Mouse (Mus musculus) induced T-regulatory cell, adult 2 months (primary cell): ENCODE measurements around the gene Hoxa9.

ENCODE experiments used
- DNase-seq: peaks from one replicate; pipeline ENCODE4 v3.0.0-alpha.2; 2012; ENCODE audit warnings: low read depth

The Hoxa9 gene

GRCm38 (mm10) chr6:52230516-52231165 lies at the start of gene Hoxa9:
Hoxa9 (minus strand) TSS chr6:52231089.
- no peak for DNase-seq

GRCm38 (mm10) chr6:52276920-52277319 lies 46.0 kb upstream of the Hoxa9 start:
- DNase-seq: no peak

GRCm38 (mm10) chr6:52276382-52276781 lies 45.5 kb upstream of the Hoxa9 start:
- no peak for DNase-seq

- DNase-seq: no peak
Measured at GRCm38 (mm10) chr6:52275563-52276280, 44.8 kb upstream of the Hoxa9 start.

- DNase-seq: no peak
Measured at GRCm38 (mm10) chr6:52274576-52274975, 43.7 kb upstream of the Hoxa9 start.

- DNase-seq: no peak
Measured at GRCm38 (mm10) chr6:52273656-52274280, 42.9 kb upstream of the Hoxa9 start.

GRCm38 (mm10) chr6:52272766-52273655 lies 42.1 kb upstream of the Hoxa9 start:
- no peak for DNase-seq

GRCm38 (mm10) chr6:52270494-52271480 lies 39.9 kb upstream of the Hoxa9 start:
- peak; percentile 72 for DNase-seq

- no peak for DNase-seq
Measured at GRCm38 (mm10) chr6:52268756-52269155, 37.9 kb upstream of the Hoxa9 start.

GRCm38 (mm10) chr6:52268341-52268740 lies 37.5 kb upstream of the Hoxa9 start:
- DNase-seq: no peak

GRCm38 (mm10) chr6:52267691-52268090 lies 36.8 kb upstream of the Hoxa9 start:
- no peak for DNase-seq

- no peak for DNase-seq
Measured at GRCm38 (mm10) chr6:52267221-52267620, 36.3 kb upstream of the Hoxa9 start.

GRCm38 (mm10) chr6:52266666-52266985 lies 35.7 kb upstream of the Hoxa9 start:
- no peak for DNase-seq

- no peak for DNase-seq
Measured at GRCm38 (mm10) chr6:52265913-52266665, 35.2 kb upstream of the Hoxa9 start.

GRCm38 (mm10) chr6:52265306-52265912 lies 34.5 kb upstream of the Hoxa9 start:
- no peak for DNase-seq

GRCm38 (mm10) chr6:52264106-52264790 lies 33.4 kb upstream of the Hoxa9 start:
- DNase-seq: no peak

GRCm38 (mm10) chr6:52263321-52263585 lies 32.4 kb upstream of the Hoxa9 start:
- no peak for DNase-seq

- DNase-seq: no peak
Measured at GRCm38 (mm10) chr6:52262463-52263320, 31.8 kb upstream of the Hoxa9 start.
